Mouse (Mus musculus) adrenal gland, adult 8-10 months (tissue): ENCODE data around the gene Crhr1. TPM values are rescaled to one million over a fixed set of nuclear protein-coding genes. Genes with fewer than 3 reads are reported as not detected.
A peak's percentile ranks its signal among the peaks of the same experiment; 100 is the strongest.
"Not testable (repeated sequence)": the region's sequence is repeated elsewhere in the genome, so short reads cannot be mapped to it uniquely, and the experiment has no call there.

ENCODE experiments used
- DNase-seq: peaks from one replicate; pipeline ENCODE4 v3.0.0; 2022
- total RNA-seq, 4 experiments: library from RNA; stranded (reverse); gene quantifications; 2 replicates each; pipeline ENCODE4 v1.2.4; 2022

Gene Crhr1
- total RNA-seq, 4 experiments from 2014 or later, result 0.58 to 1.6 TPM; not detected in 2

- peak; percentile 45 for DNase-seq
Observed at GRCm38 (mm10) chr11:104195791-104196190, 63.1 kb downstream of the Crhr1 start.

DNA sequence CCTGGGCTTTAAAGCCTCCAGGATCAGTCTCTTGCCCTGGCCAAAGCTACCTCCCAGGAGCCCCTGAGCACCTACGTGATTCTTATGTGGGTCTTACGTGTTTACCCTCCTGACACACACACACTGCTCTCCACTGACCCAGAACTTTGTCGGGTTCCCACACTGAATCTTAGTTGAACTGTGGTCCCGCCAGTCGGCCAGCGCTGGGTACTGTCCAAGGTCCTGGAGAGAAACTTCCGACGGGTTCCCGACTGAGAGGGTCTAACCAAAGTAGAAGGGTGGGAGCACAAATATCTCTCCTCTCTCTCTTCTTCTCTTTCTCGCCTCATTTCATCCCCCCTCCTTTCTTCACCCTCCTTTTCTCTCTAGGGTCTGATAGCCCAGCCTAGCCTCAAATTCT lies 65.2 kb downstream of the Crhr1 start:
- no peak for DNase-seq

DNA sequence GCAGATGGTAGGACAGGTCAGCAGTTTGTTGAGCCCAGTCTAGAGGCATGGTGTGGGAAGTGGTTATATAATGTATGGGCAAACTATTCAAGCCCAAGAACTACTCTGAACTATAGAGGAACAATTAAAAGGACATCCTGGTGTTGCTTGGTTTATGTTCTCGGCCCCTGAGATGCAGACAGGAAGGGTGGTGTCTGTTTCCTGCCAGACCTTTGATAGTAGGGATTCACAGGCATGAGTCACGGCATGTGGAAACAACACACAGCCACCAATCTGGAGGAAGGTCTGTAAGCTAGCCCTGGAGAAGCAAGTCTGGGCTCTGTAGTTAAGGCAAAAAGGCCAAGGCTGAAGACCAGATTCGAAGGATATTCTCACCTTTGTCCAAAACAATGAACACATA lies 70.6 kb downstream of the Crhr1 start:
- DNase-seq, result no peak

- no peak for DNase-seq
Observed at GRCm38 (mm10) chr11:104206573-104206972, 73.9 kb downstream of the Crhr1 start.

DNA sequence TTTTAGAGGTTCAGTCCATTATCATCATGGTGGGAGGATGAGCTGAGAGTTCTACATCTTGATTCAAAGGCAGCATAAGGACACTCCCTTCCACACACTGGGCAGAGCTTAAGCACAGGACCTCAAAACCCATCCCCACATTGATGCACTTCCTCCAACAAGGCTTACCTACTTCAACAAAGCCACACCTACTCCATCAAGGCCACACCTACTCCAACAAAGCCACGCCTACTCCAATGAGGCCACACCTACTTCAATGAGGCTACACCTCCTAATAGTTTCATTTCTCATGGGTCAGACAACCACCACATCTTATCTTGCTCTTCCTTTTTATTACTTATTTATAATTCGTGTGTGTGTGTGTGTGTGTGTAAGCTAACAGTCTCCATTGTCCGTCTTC lies 76.4 kb downstream of the Crhr1 start:
- no peak for DNase-seq

DNA sequence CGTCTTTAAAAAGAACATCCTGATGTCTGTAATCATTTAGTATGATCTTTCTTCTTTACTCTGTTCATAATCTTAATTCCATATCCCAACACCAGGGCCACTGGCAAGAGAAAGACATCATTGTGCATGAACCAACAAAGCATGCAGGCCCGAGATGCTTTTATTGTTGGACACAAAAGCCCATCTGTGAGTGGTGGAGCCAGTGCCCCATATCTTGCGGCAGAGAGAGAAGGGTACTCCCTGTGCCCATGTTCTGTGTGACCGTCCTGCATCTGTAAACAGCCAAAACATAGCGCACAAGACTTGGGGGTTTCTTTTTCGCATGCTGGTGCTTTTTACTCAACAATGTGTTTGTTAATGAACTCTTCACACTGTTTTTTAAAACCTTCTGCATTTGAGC lies 78.6 kb downstream of the Crhr1 start:
- no peak for DNase-seq

- not testable (repeated sequence) for DNase-seq
Observed at GRCm38 (mm10) chr11:104214128-104214527, 81.5 kb downstream of the Crhr1 start.

DNA sequence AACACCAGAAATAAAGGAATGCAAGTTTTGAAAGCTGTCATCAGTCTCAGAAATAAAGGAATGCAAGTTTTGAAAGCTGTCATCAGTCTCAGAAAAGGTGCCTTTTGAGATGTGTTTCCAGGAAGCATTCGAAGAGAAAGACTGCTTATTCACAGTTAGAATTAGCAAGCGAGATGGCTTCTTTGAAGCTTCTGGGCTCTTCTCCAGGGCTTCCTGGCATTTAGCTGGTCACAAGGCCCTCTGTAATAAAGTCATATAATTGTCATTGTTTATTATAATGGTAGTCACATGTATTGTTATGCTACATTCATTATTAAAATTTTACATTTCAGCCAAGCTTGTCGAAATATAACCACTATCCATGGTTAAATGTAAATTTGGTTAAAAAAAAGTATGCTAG lies 85.4 kb downstream of the Crhr1 start:
- DNase-seq, result no peak

- DNase-seq, result no peak
Observed at GRCm38 (mm10) chr11:104220291-104220690, 87.6 kb downstream of the Crhr1 start.

GRCm38 (mm10) chr11:104221751-104222150 lies 89.1 kb downstream of the Crhr1 start:
- DNase-seq, result no peak

DNA sequence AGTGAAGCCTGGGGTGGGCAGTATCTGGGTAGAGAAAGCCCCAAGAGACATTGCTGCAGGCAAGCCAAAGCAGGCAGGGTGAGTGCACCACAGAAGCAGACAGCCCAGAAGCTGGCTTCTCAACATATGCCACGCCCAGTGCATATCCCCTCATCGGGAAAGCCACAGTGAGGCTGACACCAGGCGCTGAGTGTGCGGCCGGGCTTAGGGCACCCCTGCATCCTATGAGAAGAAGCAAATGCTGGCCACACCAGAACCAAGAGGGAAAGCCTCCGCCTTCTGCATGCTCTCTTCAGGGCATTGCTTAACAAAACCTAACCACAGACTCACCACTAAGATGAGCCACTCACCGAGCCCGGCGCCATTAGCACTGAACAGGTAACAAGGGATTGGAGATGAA lies 90.6 kb downstream of the Crhr1 start:
- no peak for DNase-seq

Other genes with a start within 250 kb of the Crhr1 start
- gene Nsf, start 178.8 kb upstream of the Crhr1 start, total RNA-seq, result 100 to 1,000 TPM; 155 to 272 (median 192) TPM
- gene Arf2, start 166.1 kb upstream of the Crhr1 start, total RNA-seq, result 10 to 100 TPM; 46.1 to 61.9 (median 54.1) TPM
- gene Sppl2c, start 53.5 kb downstream of the Crhr1 start, total RNA-seq, result not detected
- 100 to 1,000 TPM; 154 to 281 (median 182) TPM for gene Mapt, start 98.5 kb downstream of the Crhr1 start, total RNA-seq